Mouse (Mus musculus): Measurements from ENCODE around the gene Ccdc89.

The Ccdc89 gene

GRCm38 (mm10) chr7:90426020-90427001 is at the start of gene Ccdc89:
Ccdc89 (plus strand) TSS chr7:90426577.
- peak; percentile 49 for DNase-seq

DNA sequence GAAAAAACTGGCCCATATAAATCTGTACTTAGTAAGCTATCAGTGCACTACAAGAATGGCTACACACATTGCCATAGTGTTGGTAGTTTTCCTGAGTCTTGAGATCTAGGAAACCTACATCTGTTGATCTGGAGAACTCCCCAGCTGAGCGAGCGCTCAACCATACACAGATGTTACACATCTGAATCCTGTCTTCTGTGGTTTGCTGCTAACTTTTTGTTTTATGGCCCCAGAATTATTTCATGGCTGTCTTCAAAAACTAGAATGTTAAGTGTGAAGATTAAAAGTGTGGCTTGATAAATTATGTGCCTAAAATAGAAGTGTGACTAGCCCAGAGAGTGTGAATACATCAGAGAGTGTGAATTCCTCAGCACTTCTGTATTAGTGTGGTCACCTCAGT is 42.0 kb upstream of the Ccdc89 start:
- no peak for DNase-seq

GRCm38 (mm10) chr7:90386885-90387459 is 39.4 kb upstream of the Ccdc89 start:
- no peak for DNase-seq

- DNase-seq = no peak
These were observed 36.6 kb upstream of the Ccdc89 start for GRCm38 (mm10) chr7:90389765-90390164.

DNA sequence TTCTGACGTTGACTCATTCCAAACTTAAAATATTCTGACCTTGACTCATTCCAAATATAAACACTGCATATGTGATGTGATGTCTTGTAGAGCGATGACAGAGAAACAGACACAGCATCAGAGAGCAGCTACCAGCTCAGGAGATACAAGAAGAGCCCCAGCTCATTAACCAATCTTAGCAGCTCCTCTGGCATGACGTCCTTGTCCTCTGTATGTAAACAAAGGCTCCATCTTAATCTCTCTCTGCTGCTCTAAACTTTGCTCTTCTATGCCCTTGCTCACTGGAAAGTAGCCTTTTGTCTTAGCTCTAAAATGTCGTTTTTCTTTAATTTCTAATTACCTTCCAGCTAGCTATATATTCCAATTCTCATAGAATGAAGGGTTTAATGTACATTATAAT is 31.3 kb upstream of the Ccdc89 start:
- no peak for DNase-seq

DNA sequence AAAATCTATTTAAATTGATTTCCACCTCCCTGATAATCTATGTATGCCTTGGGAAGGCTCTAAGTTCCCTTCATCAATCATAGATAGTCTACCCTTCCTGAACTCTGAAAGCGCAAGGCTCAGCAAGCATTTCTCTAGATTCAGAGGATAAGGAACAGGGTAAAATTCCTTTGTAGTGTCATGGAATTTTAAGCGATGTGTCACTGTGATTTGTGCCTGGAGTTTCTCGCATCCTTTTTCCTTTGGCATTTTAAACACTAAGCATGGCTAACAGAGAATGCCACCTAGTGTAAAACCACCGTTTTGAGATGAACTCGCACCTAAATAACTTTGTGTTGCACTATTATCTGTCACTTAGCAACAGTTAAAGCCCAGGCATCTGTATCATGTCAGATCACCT is 30.4 kb upstream of the Ccdc89 start:
- DNase-seq = no peak

DNA sequence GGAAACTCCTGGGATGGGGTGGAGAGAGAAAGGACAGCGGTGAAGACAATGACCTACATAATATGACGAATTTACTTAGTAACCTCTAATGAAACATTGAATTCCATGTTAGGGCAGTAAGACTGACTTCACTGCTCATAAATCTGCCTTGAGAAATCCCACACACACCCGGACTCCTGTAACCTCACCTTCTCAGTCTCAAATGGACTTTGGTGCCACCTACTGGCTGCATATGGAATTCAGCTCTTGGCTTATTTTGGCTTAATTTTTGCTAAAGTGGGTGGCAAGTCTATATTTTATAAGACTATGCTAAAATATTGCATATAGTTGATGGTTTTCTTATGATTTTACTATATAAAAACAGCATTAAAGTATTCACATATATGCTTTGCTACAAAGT is 16.4 kb upstream of the Ccdc89 start:
- peak; percentile 46 for DNase-seq

DNA sequence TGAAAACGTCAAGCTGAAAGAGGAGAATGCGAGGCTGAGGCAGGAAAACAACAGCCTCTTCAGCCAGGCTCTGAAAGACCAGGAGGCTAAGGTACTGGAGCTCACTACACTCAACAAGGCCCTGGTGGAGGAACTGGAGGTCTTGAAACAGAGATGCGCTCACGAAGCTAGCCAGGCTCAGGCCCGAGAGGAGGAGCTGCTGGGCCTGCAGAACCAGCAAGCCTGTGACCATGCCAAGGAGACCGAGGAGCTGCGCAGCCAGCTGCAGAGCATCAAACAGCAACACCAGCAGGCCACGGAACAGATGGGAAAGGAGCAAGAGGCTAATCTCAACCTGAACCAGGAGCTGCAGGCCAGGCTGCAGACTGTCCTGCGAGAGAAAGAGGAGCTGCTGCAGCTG is 629 bp downstream of the Ccdc89 start:
- DNase-seq = peak; percentile 3

DNA sequence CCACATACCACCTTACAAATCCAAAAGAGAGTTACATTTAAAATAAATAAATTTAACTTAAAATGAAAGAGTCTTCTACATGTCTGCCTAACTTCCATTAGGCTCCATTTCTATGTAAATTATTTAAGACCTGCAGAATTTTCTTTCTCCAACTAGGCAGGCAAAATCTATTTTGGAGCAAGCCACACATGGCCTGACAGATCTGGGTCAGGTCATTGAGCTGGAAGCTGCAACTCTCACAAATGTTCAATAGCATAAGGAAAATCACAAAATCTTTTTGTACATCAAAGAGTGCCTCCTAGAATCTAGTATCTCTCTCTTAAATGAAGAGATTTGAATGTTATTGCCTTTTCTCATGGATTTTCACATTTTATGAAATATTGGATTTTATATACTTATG is 5.8 kb downstream of the Ccdc89 start:
- no peak for DNase-seq

- no peak for DNase-seq
These were observed 13.7 kb downstream of the Ccdc89 start for GRCm38 (mm10) chr7:90440044-90440443.

DNA sequence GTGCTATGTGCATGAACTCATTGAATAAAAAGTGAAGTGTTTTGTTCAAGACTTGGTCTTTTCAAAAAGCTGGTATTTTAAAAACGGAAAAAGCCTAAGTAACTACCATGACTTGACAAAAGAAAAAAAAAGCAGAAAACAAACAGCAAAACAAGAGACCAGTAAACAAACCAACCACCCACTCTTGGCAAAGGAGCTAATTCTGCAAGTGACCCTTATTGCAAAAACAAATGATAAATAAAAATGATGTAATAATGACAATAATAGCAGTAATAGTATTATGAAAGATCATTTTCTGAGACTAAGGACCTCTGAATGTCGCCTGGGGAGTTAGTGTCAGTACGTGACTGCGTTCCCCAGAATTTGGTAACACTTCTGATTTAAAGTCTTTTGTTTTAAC is 15.7 kb downstream of the Ccdc89 start:
- no peak for DNase-seq

DNA sequence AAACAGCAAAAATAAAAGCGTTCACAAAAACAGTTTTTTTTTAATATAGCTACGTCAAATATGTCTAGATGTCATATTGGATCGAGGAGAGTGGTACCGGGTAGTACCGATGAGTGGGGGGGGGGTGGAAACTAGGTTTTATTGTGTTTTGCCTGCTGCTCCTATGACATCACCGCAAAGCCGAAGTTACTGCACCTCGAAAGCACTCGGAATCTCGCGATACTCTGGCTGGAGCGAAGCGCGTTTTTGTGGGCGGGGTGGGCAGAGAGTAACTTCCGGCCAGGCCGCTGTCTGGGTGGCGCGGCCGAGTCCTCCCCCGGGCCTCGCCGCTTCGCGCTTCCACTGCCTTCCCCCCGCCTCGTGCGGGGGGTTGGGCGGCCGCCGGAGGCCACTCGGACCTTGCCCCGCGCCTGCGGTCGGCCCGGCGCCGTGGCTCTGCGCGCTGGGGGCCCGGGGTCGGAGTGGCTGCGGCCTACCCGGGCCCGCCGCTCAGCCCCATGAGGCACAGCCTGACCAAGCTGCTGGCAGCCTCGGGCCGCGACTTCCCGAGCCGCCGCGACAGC is 16.2 kb downstream of the Ccdc89 start, which contains the start of gene Crebzf:
TSS of gene Crebzf (plus strand) at position 212 of the 563 bp plus-strand sequence.
- DNase-seq = peak; percentile 96

GRCm38 (mm10) chr7:90443101-90444091 is 17.0 kb downstream of the Ccdc89 start:
- DNase-seq = peak; percentile 79

GRCm38 (mm10) chr7:90444206-90444605 is 17.8 kb downstream of the Ccdc89 start:
- peak; percentile 23 for DNase-seq

DNA sequence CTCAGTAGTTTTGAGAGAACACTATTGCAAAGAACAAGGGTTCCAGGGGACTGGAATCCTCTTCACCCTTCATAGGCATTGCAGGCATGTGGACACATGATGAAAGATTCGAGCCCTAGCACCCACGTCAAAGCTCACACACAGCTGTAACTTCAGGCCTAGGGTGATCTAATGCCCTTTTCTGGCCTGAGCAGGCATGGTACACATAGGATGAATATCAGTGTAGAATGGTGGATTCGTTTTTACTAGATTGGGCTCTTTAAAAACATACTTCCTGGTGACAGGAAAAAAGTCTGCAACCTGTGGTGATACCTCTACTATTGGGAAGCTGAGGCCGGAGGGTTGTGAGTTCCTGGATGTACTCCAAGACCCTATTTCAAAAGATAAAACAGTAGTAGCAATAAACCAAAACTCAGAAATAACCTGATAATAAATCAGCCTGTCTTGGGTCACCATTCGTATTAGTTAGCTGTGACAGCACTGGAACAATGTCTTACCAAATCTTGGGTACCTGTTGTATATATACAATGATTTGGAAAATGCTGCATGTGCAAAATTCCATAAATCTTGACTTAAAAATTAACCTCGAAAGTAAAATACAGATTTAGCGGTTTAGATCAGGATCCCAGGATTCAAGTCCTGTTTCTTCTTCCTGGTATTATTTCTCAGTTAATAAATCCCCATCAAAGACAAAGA is 29.9 kb downstream of the Ccdc89 start:
- DNase-seq = no peak

- peak; percentile 86 for DNase-seq
These were observed 30.6 kb downstream of the Ccdc89 start, which contains the start of gene Tmem126a for GRCm38 (mm10) chr7:90456845-90457468. Tmem126a (minus strand) TSS chr7:90457229.

DNA sequence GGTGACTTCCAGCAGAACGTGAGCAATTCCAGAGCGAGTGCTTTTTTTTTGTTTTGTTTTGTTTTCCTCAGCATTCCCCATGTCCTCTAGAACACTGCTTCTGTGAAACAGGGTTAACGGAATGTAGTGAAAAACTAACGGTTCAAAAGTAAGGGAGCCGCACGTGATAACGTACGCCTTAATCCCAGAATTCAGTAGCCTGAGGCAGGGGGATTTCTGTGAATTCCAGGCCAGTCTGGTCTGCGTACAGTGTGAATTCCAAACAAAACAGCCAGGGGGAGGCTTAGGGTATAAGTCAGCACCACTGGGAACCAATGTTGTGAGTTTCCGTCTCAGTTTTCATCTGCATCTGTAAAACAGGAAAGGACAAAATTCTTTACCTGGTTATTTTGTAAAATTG is 31.1 kb downstream of the Ccdc89 start:
- peak; percentile 6 for DNase-seq

- DNase-seq = peak; percentile 17
These were observed 34.0 kb downstream of the Ccdc89 start for GRCm38 (mm10) chr7:90460330-90460729.

DNA sequence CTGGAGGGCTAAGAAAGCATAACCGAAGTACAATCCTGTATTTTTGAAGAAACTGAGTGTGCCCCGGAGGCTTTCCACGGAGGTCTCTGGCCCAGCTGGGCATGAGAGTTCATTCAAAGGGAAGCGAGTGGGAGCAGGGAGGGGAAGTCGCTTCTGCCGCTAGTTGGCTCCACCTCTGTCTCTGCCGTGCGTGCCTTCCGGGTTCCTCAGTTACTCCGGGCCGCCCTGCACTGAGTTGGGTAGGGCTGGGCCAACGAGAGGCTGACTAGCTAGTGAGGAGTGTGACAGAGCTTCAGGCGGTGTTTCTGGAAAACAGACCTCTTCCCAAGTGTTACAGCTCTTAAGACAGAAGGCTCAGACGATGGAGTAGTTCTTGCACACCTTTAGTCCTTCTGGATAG is 34.6 kb downstream of the Ccdc89 start:
- peak; percentile 61 for DNase-seq

- DNase-seq = no peak
These were observed 35.1 kb downstream of the Ccdc89 start for GRCm38 (mm10) chr7:90461441-90461840.

DNA sequence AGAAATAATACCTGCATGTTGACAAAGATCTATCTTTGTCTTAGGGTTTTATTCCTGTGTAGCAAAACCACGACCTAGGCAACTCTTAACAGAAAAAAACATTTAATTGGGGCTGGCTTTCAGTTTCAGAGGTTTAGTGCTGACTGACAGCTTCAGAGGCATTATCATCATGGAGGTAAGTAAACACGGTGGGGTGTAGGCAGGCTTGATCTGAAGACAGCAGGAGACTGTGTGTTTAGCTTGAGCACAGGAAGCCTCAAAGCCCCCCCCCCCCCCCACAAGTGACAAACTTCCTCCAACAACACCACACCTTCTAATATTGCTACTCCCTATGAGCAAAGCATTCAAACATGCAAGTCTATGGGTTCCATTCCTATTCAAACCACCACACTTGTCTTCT is 47.1 kb downstream of the Ccdc89 start:
- no peak for DNase-seq
